Mouse (Mus musculus) intestine, embryonic 14.5 days (tissue): ENCODE data around the gene Alg14. TPM values are rescaled to one million over a fixed set of nuclear protein-coding genes. Genes with fewer than 3 reads are reported as not detected.

Experiments
- ATAC-seq: fragments of 200-750 bp; cut with Nextera tagmentation; replicated peaks from 2 replicates; pipeline ENCODE4 v1.8.0; 2017; ENCODE audit warnings: low read depth, moderate number of reproducible peaks, moderate TSS enrichment, moderate library complexity; ENCODE audit not compliant: low FRiP score, low TSS enrichment
- DNase-seq: peaks from one replicate; pipeline ENCODE4 v3.0.0-alpha.2; 2018; ENCODE audit warnings: low spot score
- H3K27ac ChIP-seq: fragments of 300-500 bp; sonication (generic); 2 replicates; pipeline ENCODE4 v1.5.1; 2014; ENCODE audit warnings: low read depth, mild to moderate bottlenecking, control low read depth
- H3K27me3 ChIP-seq: fragments of 300-500 bp; sonication (generic); replicated peaks from 2 replicates; pipeline ENCODE4 v1.6.1; 2014; ENCODE audit warnings: low read length, control low read depth; ENCODE audit not compliant: control insufficient read depth, insufficient read depth
- H3K36me3 ChIP-seq: fragments of 300-500 bp; sonication (generic); 2 replicates; pipeline ENCODE4 v1.6.1; 2014; ENCODE audit warnings: low read length, control low read depth; ENCODE audit not compliant: control insufficient read depth, insufficient read depth
- H3K4me1 ChIP-seq: fragments of 300-500 bp; sonication (generic); replicated peaks from 2 replicates; pipeline ENCODE4 v1.6.1; 2014; ENCODE audit warnings: low read length, control low read depth, mixed read lengths; ENCODE audit not compliant: control insufficient read depth, insufficient read depth
- H3K4me2 ChIP-seq: fragments of 300-500 bp; sonication (generic); 2 replicates; pipeline ENCODE4 v1.6.1; 2014; ENCODE audit warnings: low read length
- H3K4me3 ChIP-seq: fragments of 300-500 bp; sonication (generic); 2 replicates; pipeline ENCODE4 v1.5.1; 2014; ENCODE audit warnings: low read depth, low read length, control low read depth, mixed read lengths
- H3K9ac ChIP-seq: fragments of 300-500 bp; sonication (generic); 2 replicates; pipeline ENCODE4 v1.6.1; 2014; ENCODE audit warnings: mild to moderate bottlenecking, low read length
- H3K9me3 ChIP-seq: fragments of 300-500 bp; sonication (generic); 2 replicates; pipeline ENCODE4 v1.6.1; 2016; ENCODE audit warnings: low read length, control low read depth; ENCODE audit not compliant: control insufficient read depth
- WGBS: fragments of 180-500 bp; shearing (Covaris S2); extraction: QIAGEN DNeasy Blood & Tissue Kit; methylation state at CpG from one replicate; pipeline ENCODE4 v1.1.7; 2014; 5-methylcytosine and 5-hydroxymethylcytosine counted together
- polyA plus RNA-seq: library from polyadenylated mRNA; unstranded; fragments of >200 nt; fragmentation: Nextera tagmentation; extraction: Ambion mirVana; gene quantifications from 2 replicates; pipeline ENCODE4 v1.2.1, GENCODE M21; 2014

The Alg14 gene
- polyA plus RNA-seq, 1 experiment from 2014 or later, result 43.0 TPM

GRCm38 (mm10) chr3:121258521-121259478 is 32.8 kb upstream of the Alg14 start:
- Histone ChIP-seq H3K4me1 (no peaks in the 10 kb centered on the region), H3K36me3 (no peaks in the 10 kb centered on the region), H3K4me2 (no peak overlapping the region), H3K27me3 (peaks cover 39% of the 10 kb centered on the region), H3K27ac (no peak overlapping the region), H3K9ac (no peak overlapping the region), H3K9me3 (no peaks in the 10 kb centered on the region), H3K4me3 (no peak overlapping the region)
- ATAC-seq (no peak), DNase-seq (no peak)
- WGBS, result 75% methylated on average over 20 of the region's 20 CpGs

GRCm38 (mm10) chr3:121260041-121260440 is 31.5 kb upstream of the Alg14 start:
- H3K9me3 ChIP-seq, result no peaks in the 10 kb centered on the region
- no peak overlapping the region for H3K27ac ChIP-seq
- DNase-seq, result no peak
- no peak overlapping the region for H3K4me2 ChIP-seq
- ATAC-seq, result no peak
- H3K4me3 ChIP-seq, result no peak overlapping the region
- H3K27me3 ChIP-seq, result peaks cover 51% of the 10 kb centered on the region
- H3K9ac ChIP-seq, result no peak overlapping the region
- 80% methylated on average over 7 of the region's 7 CpGs for WGBS
- no peaks in the 10 kb centered on the region for H3K4me1 ChIP-seq
- H3K36me3 ChIP-seq, result no peaks in the 10 kb centered on the region

DNA sequence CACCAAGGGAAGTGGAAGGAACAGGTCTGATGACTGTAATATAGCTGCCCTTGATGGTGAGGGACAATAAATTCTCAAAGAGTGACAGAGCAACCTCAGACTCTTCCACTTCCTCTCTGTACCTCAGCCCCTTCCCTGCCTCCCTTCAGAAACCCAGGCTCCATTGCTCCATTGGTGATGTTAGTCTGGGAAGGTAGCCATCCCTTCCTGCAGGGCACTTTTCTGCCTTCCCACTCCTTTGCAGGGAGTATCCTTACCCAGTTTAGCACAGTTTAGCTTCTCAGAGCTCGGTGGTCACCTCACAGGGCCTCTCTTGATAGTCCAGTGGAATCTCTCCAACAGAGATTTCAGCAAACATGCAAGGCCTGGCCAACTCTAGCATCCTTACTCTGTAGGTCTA is 30.7 kb upstream of the Alg14 start:
- 72% methylated on average over 1 of the region's 1 CpGs for WGBS
- no peak for ATAC-seq
- Histone ChIP-seq H3K36me3 (no peaks in the 10 kb centered on the region), H3K27ac (no peak overlapping the region), H3K27me3 (peaks cover 52% of the 10 kb centered on the region), H3K4me3 (no peak overlapping the region), H3K4me1 (no peaks in the 10 kb centered on the region), H3K9ac (no peak overlapping the region), H3K4me2 (no peak overlapping the region), H3K9me3 (no peaks in the 10 kb centered on the region)
- DNase-seq, result no peak

GRCm38 (mm10) chr3:121261251-121261650 is 30.3 kb upstream of the Alg14 start:
- DNase-seq, result no peak
- H3K27me3 ChIP-seq, result peaks cover 52% of the 10 kb centered on the region
- H3K36me3 ChIP-seq, result no peaks in the 10 kb centered on the region
- ATAC-seq, result no peak
- no peak overlapping the region for H3K27ac ChIP-seq
- 69% methylated on average over 7 of the region's 7 CpGs for WGBS
- no peak overlapping the region for H3K4me2 ChIP-seq
- no peak overlapping the region for H3K9ac ChIP-seq
- H3K4me3 ChIP-seq, result no peak overlapping the region
- no peaks in the 10 kb centered on the region for H3K4me1 ChIP-seq
- no peaks in the 10 kb centered on the region for H3K9me3 ChIP-seq

GRCm38 (mm10) chr3:121261939-121262520 is 29.5 kb upstream of the Alg14 start:
- DNase-seq (peak; percentile 63), ATAC-seq (no peak)
- Histone ChIP-seq H3K27me3 (peaks cover 52% of the 10 kb centered on the region), H3K27ac (no peak overlapping the region), H3K4me2 (peak overlapping the region; percentile 99), H3K4me3 (peak overlapping the region; percentile 55), H3K9me3 (no peaks in the 10 kb centered on the region), H3K36me3 (no peaks in the 10 kb centered on the region), H3K9ac (peak overlapping the region; percentile 55), H3K4me1 (no peaks in the 10 kb centered on the region)
- WGBS, result 17% methylated on average over 13 of the region's 21 CpGs

DNA sequence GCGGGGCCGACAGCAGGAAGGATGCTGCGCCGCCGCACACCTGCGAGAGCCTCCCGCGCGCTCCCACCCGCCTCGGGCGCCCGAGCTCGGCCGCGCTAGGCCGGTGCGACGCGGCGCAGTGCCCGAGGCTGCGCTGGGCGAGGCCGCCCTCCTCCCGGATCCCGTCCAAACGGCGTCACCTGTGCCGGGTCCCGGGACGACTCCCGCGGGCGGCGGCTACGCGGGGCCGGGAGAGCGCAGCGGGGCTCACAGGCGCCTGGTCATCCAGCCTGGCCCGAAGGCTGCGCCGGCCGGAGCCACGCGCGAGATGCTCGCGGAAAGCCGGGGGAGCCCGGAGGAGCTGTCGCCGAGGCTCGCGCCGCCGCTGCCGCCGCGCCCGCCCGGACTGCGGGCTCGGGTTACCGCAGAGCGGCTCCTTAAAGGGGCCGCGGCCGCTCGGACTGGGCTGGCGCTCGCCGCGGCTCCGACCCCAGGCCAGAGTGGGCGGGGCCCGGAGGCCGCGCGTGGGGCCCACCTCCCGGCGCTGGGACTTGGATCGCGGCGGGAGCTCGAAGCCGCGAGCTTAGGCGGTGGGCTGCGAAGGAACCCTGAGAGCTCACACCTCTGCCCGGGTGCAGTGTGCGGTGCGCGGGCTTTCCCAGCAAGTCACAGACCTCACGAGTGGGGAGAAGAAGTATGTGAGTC is 28.9 kb upstream of the Alg14 start:
- H3K4me2 ChIP-seq, result peak overlapping the region; percentile 99
- no peaks in the 10 kb centered on the region for H3K9me3 ChIP-seq
- H3K4me1 ChIP-seq, result no peaks in the 10 kb centered on the region
- under 1% methylated on average over 95 of the region's 97 CpGs for WGBS
- DNase-seq (peak; percentile 83), ATAC-seq (peak; percentile 93)
- H3K36me3 ChIP-seq, result no peaks in the 10 kb centered on the region
- peak overlapping the region; percentile 55 for H3K9ac ChIP-seq
- peak overlapping the region; percentile 55 for H3K4me3 ChIP-seq
- H3K27me3 ChIP-seq, result peaks cover 52% of the 10 kb centered on the region
- H3K27ac ChIP-seq, result no peak overlapping the region

- H3K4me3 ChIP-seq, result peak overlapping the region; percentile 55
- no peaks in the 10 kb centered on the region for H3K9me3 ChIP-seq
- peak overlapping the region; percentile 55; the same call in 1 of the 2 replicates for H3K9ac ChIP-seq
- DNase-seq, result peak; percentile 84
- peaks cover 52% of the 10 kb centered on the region for H3K27me3 ChIP-seq
- H3K4me1 ChIP-seq, result no peaks in the 10 kb centered on the region
- no peak overlapping the region for H3K27ac ChIP-seq
- H3K36me3 ChIP-seq, result no peaks in the 10 kb centered on the region
- whole genome bisulfite sequencing, result 3% methylated on average over 20 of the region's 20 CpGs
- H3K4me2 ChIP-seq, result peak overlapping the region; percentile 99
- peak; percentile 71 for ATAC-seq
These were observed 28.4 kb upstream of the Alg14 start for GRCm38 (mm10) chr3:121263205-121263548.

- H3K4me1 ChIP-seq, result no peaks in the 10 kb centered on the region
- no peak overlapping the region for H3K9ac ChIP-seq
- no peak overlapping the region for H3K4me3 ChIP-seq
- 54% methylated on average over 6 of the region's 6 CpGs for WGBS
- no peak overlapping the region for H3K27ac ChIP-seq
- no peaks in the 10 kb centered on the region for H3K36me3 ChIP-seq
- ATAC-seq, result no peak
- H3K9me3 ChIP-seq, result no peaks in the 10 kb centered on the region
- no peak overlapping the region for H3K4me2 ChIP-seq
- DNase-seq, result no peak
- peaks cover 52% of the 10 kb centered on the region for H3K27me3 ChIP-seq
These were observed 27.3 kb upstream of the Alg14 start for GRCm38 (mm10) chr3:121264242-121264641.
